Mouse (Mus musculus): ENCODE data around the gene Znhit1.

DNA sequence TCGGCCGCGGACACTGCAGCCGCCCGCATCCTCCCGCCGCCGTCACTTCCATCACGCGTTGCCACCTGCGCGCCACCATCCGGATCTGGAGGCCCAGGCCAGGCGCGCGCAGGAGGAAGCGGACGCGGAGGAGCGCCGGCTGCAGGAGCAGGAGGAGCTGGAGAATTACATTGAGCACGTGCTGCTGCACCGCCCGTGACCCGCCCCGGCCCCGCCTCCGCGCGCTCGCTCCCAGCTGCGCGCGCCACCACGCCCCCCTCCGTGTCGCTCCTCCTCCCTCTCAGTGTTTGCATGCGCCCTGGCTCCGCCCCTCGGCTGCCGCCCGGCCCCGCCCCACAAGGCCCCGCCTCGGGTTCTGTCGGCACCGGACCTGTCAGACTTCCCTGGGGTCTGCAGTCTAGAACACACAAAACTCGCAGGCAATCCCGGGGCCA is 44.8 kb upstream of the Znhit1 start:
- TF ChIP-seq CTCF (IDR thresholded peaks at IDR 0.05; ENCODE audit: extremely low read depth, insufficient read depth, insufficient read length, insufficient replicate concordance) (no peak), POLR2A (IDR thresholded peaks at IDR 0.05; ENCODE audit: low read depth, low read length) (no peak)
